Mouse (Mus musculus) liver, adult 2 months (tissue): ENCODE data around the gene Slc1a5.

ENCODE experiments used
- CTCF ChIP-seq: fragments of 200-500 bp; IDR thresholded peaks from 2 replicates; pipeline ENCODE4 v1.5.1; 2011; ENCODE audit warnings: low read depth, low read length, control low read depth
- POLR2A ChIP-seq: fragments of 200-500 bp; IDR thresholded peaks from 2 replicates; pipeline ENCODE4 v1.6.1; 2011; ENCODE audit warnings: low read length, control low read depth; ENCODE audit not compliant: insufficient read depth; ENCODE audit errors: extremely low read depth

DNA sequence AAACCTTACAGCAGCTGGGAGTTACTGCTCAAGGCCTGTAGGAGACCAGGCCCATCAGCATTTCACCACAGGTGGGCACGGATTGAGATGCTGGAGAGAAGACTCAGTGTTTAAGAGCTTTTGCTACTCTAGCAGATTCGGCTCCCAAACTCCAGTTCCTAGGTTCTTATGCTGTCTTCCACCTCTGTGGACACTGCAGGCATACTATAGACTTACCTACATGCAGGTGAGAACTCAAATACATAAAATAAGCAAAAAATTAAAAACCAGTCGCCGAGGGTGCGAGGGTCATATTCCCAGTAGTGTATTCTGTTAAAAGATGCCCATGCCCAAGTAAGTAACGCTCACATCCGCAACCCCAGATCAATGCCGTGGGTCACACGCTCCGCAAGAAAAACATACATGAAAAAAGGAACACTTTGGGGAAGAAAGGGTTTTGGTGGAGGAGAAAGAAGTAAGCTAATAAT is 43.5 kb upstream of the Slc1a5 start:
- no peak for TF ChIP-seq CTCF
- TF ChIP-seq POLR2A, result no peak
